Mouse (Mus musculus) right cerebral cortex, adult 18-20 months (tissue): ENCODE measurements at regions not wholly inside any gene's neighbourhood (a gene's known extent, or its start where the extent isn't known, plus 50 kb on each side); places are given as distances from the start of the nearest gene placed in this dataset.

Experiments
- DNase-seq: peaks from one replicate; pipeline ENCODE4 v3.0.0; 2022; ENCODE audit warnings: mixed read lengths

- DNase-seq, result no peak
These were observed 335.6 kb upstream of the Noct start for GRCm38 (mm10) chr3:50888571-50889210.

DNA sequence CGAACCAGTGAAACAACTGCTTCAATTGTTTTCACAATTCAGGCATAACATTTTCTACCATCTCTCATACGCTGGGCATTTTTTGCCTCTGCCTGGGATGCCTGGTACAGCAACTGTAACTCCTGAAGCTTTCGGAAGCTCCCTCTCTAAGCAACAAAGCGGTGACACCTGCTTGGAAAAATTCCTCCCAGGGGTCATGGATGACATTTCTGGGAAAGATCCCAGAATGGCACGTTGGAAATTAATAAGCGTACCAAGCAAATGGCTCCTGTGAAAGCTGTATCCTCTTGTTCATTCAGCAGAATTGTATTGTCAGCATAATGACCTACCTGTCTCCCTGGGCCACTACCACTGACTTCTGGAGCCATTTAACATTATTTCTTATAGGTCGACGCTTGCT is 333.7 kb upstream of the Noct start:
- no peak for DNase-seq

DNA sequence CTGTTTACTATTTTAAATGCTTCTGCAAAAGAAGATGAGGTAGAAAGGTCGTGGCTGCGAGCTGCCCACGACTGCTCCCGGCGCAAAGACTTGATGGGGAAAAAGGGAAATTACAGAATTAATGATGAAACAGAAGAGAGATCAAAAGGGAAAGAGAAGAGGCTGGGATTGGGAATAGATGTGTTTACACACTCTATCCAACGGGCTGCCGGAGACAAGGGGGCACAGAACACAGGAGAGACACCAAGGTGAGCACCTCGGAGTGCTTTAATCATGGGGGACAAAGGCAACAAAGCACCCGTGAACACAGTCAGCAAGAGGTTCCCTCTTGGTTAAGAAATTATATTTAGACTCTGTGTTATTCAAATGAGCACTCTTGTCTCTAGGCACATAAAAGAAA is 326.1 kb upstream of the Noct start:
- DNase-seq, result no peak

DNA sequence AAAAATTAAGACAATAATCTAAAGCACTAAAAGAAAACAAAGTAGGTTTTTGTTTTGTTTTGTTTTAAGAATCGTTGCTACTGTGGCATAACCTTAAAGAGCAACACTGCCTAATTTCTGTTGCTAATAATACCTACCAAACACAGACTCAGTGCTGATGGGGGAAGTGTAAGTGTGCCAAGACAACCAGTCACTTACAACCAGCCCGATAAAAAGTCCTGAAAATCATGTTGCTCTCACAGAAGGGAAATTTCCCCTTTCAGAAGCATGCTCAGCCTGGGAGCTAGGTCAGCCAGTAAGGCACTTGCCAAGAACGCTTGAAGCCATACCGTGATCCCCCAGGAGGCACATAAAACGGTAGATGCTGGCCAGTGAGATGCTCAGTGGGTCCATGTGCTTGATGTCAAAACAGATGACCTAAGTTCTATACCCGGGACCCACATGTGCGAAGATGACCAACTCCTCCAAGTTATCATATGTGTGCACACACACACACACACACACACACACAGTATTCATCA is 324.4 kb upstream of the Noct start:
- no peak for DNase-seq

GRCm38 (mm10) chr3:50900566-50900965 is 323.7 kb upstream of the Noct start:
- no peak for DNase-seq

DNA sequence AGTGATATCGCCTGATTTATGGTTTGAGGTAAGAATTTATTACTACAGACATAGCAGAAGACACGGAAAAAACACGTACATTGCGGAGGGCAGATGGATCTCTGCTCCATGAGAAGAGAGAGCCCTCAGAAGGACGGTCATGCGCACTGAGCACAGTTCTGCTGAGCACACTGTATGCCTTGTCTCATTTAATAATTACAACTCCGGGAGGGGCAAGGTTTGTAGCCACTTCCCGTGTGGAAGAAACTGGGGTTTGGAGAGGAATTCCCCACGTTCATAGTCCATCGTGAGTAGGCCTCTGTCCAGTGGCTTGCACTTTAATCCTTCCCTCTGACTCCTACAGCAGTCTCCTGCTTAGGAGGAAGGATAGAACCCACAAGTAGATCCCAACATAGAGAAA is 322.9 kb upstream of the Noct start:
- no peak for DNase-seq

- peak; percentile 73 for DNase-seq
These were observed 321.3 kb upstream of the Noct start for GRCm38 (mm10) chr3:50902933-50903332.

DNA sequence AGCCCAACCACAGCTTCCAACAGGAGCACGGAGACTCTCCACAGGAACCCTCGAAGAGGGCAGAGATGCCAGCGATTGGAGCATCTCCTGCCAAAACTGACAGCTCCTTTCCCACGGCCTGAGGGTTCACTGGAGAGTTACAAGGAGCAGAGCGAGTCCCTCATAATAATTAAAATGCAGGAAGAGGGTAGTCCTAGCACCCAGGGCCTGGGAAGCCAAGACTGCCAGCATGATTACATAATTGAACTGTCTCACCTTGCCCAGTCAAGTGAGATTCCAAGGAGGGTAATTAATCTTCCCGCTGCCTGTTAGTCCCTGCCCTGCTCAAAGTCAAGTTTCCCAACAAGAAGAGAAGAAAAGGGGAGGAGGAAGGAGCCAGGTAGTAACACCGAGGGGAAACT is 319.5 kb upstream of the Noct start:
- no peak for DNase-seq

GRCm38 (mm10) chr3:50905274-50905992 is 318.8 kb upstream of the Noct start:
- DNase-seq, result no peak

- peak; percentile 93 for DNase-seq
These were observed 318.0 kb upstream of the Noct start for GRCm38 (mm10) chr3:50905993-50906831.

GRCm38 (mm10) chr3:50912980-50913518 is 311.2 kb upstream of the Noct start:
- no peak for DNase-seq

DNA sequence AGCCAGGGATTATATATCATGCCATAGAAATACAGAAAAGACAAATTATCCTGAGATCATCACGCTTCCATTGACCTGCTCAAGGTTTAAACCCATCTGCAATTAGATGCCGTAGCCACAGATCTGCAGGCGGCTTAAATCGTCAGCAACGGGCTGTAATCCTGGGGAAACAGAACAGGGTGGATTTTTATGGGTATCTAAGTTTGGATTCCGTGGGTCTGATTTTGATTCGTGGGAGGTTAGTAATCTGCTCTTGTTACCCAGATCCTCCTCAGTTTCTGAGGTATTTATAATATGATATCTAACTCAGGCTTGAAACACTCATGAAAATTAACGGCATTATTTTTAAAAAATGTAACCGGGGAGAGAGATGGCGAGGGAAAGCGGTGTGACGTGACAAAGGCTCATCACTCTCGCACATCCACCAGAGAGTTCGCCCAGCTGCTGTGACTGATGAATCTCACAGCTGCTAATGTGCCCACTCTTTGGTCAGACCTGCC is 309.3 kb upstream of the Noct start:
- peak; percentile 42 for DNase-seq

DNA sequence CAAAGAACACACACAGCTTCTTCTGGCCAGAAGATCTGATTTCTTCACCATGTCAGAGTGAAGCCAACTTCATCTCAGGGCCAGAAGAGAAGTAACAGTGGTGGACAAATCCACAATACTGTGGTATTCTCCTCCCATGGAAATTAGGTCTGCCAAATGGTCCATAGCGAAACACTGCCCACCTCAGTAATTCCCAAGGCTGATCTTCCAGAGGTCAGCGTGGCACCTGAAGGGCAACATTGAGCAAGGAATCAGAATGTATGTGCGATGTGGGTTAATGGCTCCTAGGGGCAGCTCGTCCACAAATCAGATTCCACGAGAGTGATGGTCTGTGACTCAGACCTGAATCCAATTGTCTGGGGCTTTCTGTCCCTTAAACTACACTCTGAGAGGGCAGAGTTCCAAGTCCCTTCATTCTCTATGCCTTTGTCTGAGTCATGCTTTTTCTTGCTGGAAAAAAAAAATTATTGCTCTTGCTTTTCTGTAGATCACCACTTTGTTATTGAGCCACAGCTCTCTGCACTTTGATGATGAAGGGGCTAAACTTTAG is 307.9 kb upstream of the Noct start:
- no peak for DNase-seq

GRCm38 (mm10) chr3:50922347-50922746 is 301.9 kb upstream of the Noct start:
- DNase-seq, result no peak

DNA sequence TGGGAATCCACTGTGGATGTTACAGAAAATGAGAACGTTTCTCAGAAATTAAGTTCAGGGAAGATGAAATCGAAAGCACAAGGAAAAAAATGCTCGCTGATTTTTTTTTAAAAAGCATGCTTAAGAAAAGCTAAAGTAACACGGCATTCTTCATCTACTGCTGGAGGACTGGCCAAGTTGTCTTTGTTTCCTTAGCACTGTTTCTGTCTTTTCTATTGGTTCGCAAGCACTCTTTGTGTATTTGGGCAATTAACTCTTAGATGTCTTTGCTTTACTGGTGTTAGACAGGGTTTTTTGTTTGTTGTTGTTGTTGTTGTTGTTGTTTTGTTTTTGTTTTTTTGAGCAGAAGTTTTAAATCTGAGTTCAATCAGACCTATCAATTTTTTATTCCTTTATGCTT is 301.4 kb upstream of the Noct start:
- no peak for DNase-seq

DNA sequence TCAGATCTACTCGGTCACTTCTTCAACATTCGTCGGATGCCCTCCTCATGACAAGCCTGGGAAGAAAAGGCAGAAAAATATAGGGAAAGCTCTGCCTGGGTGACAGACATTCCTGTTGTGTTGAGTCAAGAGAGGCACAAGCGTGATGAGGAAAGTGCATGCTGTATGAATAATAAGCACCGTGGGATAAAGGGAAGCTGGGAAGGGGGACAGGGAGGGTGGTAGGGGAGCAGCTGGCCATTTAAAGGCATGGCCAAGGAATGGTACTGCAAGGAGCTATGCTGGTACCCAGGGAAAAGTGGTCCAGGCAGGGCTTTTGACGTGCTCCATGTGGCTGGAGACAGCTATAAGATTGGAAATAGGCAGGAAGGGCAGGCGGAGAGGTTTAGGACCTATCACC is 300.9 kb upstream of the Noct start:
- DNase-seq, result no peak

- DNase-seq, result no peak
These were observed 296.9 kb upstream of the Noct start for GRCm38 (mm10) chr3:50927318-50927717.

GRCm38 (mm10) chr3:50929013-50929412 is 295.2 kb upstream of the Noct start:
- DNase-seq, result no peak

DNA sequence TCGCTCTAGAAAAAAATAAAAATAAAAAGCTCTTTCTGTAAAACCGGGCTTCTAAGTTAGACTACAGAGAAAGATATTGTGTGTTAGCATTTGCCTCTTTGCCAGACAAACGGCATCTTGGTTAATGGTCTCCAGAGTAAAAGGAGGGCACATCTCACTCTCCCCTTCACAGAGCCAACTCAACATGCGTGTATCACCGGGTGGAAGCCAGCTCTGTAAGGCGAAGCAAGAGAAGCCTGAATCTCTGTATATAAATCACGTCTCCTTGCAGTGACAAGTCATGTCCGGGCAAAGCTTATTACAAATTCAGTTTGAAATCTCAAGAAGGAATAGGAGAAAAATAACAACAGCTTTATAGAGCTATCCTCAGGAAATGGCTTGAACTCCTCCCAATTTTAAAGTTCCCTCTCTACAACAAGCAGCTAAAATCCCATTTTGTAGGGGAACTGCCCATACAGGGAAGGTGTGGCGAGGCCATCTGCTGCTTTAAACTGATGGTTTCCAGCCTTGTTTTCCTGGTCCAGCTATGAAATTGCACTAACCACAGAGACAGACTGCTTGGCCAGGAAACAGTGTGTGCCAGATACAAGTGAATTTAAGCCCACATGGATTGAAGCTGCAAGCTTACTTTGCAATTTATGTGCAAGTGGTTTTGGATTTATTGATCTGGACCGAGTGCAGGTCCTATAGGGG is 291.7 kb upstream of the Noct start:
- DNase-seq, result peak; percentile 34

DNA sequence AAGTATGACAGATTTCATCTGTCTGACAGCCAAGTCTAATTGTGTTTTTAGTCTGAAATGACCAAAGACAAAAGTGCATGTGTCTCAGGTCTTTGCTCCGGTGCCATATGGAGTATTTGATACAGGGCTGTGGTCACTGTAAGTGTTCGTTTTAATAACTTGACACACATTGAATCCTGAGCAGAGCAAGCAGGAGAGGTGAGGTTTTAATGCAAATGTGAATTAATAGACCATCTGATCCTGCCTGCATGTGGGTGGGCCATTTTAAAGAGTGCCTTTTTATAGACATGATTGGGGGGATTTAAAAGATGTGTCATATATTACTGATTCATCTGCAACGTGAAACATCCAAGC is 291.2 kb upstream of the Noct start:
- DNase-seq, result no peak

GRCm38 (mm10) chr3:50939602-50940001 is 284.6 kb upstream of the Noct start:
- DNase-seq, result peak; percentile 50

DNA sequence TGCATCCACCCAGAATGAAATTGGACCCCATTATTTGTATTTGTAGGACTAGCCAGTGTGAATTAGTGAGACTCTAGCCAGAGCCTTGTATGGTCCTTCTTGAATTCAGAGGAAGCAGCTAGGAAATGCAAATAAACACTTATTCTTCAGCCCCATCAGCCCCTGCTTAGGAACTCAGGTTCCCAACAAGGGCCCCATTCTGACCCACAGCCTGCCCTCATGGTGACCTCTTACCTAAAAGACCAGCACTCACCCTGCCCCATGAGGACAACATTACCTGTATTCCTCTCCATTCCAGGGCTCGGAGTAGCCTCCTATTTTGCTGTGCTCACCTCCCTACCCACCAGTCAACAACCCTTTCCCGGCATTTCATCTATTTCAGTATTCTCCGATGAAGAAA is 283.6 kb upstream of the Noct start:
- no peak for DNase-seq
